Mouse (Mus musculus) T-helper 17 cell (primary cell): ENCODE measurements around the gene Ubac2.

ENCODE experiments used
- in situ Hi-C, 2 experiments: fragments of 300-600 bp; cut with MboI, MseI; formaldehyde crosslinking; loops; 1 replicate in 1 of 2; 2 replicates in 1 of 2; pipeline ENCODE4 v1.15.1; 2025; ENCODE audit warnings: high pct_unique_total_duplicates in 2 of 2

The Ubac2 gene

DNA sequence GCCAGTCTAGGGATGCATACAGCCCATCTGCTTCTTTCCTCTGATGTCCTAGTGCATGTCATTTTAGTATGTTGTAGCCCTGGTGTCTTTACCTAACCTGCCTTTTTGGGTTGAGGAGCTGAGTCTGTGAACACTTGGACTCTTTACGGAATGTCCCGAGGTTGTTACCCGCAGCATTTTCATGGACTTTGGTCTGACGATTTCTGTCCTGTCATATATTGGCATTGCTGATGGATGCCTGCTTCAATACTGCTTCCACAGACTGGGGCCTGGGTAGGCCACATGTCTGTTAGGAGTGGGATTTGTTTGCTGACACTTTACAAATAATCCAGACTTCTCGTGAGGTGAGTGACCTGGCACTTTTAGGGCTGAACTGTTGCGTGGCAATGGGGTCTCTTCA, 15.3 kb downstream of the Ubac2 start:
- in situ Hi-C loops = loop anchor here in 1 of 2 experiments (10.0 kb wide), 1 partner anchor 899 kb away; no protein-coding TSS in a partner anchor

DNA sequence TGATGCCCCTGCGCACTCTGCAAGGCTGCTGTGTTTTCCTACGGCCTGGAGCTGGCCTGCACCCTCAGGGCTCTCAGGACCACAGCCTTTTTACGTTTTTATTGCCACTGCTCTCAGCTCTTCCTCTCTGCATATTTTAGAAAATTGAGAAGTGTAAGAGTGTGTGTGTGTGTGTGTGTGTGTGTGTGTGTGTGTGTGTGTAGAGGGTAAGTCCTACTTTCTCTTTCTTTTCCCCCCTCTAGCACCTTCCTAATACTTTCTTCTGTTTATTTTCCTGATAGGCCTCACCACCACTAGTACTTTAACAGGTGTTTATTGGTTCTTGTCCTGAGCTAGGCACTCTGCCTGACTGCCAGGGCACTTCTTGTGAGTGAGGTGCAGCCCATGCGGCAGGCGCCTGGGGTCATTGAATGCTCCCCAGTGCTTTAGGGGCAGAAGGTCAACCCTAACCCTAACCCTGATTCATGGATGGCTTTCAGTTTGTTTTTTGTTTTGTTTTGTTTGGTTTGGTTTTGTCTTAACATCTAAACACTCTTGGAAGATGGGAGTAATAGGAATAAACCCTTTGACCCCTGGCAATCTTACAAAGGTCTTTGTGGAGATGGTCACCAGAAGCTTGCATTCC, 16.2 kb downstream of the Ubac2 start:
- in situ Hi-C loops = loop anchor here in 1 of 2 experiments (10.0 kb wide), 1 partner anchor 900 kb away; no protein-coding TSS in a partner anchor

DNA sequence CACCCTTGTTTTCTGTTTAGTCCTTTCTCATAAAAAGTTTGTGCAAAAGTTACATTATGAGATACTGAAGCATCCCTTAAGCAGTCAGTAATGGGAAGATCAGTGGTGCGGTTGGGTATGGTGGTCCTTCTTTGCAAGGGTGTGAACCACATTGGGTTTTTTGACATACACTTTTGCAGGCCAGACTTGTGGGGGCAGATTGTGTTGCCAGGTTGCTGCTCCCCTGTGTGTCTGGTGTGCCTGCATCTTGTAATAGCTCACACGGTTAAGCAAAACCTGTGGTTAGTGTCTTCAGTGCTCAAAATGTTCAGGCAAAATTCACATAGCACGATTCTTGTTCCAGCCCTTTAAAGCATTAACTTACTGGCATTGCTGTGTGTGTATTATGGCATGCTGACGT, 16.9 kb downstream of the Ubac2 start:
- in situ Hi-C loops = loop anchor here in 1 of 2 experiments (10.0 kb wide), 1 partner anchor 901 kb away; no protein-coding TSS in a partner anchor

DNA sequence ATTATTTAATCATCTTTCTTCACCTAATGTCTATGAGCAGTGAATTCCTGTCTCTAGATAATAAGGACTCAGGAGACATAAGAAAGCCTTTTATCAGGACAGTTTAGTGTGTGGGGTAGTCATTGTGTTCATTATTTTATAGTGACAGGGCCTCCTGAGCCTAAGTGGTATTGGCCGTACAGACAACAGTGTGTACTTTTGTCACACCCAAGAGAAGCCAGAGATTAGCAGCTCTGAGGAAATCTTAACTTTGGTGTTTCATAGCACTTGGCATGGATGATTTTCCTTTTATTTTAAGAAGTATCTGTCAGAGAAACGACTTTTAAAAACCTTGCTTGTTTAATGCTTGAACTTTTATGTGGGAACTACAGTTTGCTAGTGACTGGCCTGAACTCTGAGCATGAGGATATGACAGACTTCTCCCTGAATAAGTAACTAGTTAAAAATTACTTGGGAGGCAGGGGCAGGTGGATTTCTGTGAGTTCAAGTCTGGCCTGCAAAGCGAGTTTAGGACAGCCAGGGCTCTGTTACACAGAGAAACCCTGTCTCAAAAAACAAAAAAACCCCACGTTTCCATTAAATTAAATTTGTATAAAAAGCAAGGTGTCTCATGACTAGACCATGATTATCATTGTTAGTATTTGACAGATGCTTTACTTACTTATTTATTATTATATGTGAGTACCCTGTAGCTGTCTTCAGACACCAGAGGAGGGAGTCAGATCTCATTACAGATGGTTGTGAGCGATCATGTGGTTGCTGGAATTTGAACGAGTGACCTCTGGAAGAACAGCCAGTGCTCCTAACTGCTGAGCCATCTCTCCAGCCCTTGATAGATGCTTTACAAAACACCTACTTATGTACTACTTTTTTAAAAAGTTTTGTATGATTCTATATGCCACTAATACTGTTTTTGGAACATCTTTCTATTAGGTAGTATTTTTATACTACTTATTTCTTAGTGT, 18.0 kb downstream of the Ubac2 start:
- in situ Hi-C loops = loop anchor here in 1 of 2 experiments (10.0 kb wide), 1 partner anchor 902 kb away; no protein-coding TSS in a partner anchor

- in situ Hi-C loops = loop anchor here in 1 of 2 experiments (10.0 kb wide), 1 partner anchor 903 kb away; no protein-coding TSS in a partner anchor
These were observed 19.4 kb downstream of the Ubac2 start for GRCm38 (mm10) chr14:121897773-121898172.

DNA sequence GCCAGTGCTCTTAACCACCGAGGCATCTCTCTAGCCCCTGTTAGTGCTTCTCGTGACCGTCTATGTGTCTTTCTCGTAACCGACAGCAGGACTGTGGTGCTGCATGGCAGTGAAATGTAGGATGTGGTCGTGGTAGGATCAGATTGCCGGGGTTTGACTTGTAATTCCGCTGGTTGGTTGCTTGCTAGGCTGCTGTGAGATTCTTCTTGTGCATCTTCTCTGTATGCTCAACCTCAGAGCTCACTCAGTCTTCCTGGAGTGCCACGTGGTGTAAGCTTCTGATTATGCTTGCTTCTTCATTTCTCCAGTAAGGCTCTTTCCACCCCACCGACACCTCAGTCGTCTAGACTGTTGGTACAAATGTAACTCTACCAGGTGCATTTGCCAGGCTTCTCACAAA, 20.1 kb downstream of the Ubac2 start:
- in situ Hi-C loops = loop anchor here in 1 of 2 experiments (10.0 kb wide), 1 partner anchor 904 kb away; no protein-coding TSS in a partner anchor

- in situ Hi-C loops = loop anchor here in 1 of 2 experiments (10.0 kb wide), 1 partner anchor 904 kb away; no protein-coding TSS in a partner anchor
These were observed 20.7 kb downstream of the Ubac2 start for GRCm38 (mm10) chr14:121899071-121899470.

GRCm38 (mm10) chr14:121901511-121901910, 23.1 kb downstream of the Ubac2 start:
- in situ Hi-C loops = no loop called here

DNA sequence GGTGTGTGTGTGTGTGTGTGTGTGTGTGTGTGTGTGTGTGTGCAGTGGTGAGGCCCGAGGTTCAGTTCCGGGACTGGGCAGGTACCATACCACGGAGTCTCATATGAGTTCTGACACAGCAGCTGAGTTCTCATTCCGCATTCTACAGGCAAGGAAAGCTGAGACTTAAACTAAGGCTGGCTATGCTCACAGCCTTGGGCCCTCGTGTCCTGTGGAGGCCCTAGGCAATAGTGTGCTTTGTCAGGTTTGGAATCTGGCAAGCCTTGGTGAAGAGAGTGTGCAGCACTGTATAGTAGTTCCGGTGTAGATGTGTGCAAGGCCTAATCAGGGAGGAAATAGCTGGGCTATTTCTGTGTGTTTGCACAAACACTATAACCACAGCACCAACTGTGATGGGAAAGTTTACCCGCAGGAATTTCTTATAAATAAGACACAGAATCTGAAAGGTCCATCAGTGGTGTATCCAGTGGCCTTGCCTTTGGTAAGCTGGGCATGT, 25.0 kb downstream of the Ubac2 start:
- in situ Hi-C loops = no loop called here

- in situ Hi-C loops = no loop called here
These were observed 26.3 kb downstream of the Ubac2 start for GRCm38 (mm10) chr14:121904754-121905153.

DNA sequence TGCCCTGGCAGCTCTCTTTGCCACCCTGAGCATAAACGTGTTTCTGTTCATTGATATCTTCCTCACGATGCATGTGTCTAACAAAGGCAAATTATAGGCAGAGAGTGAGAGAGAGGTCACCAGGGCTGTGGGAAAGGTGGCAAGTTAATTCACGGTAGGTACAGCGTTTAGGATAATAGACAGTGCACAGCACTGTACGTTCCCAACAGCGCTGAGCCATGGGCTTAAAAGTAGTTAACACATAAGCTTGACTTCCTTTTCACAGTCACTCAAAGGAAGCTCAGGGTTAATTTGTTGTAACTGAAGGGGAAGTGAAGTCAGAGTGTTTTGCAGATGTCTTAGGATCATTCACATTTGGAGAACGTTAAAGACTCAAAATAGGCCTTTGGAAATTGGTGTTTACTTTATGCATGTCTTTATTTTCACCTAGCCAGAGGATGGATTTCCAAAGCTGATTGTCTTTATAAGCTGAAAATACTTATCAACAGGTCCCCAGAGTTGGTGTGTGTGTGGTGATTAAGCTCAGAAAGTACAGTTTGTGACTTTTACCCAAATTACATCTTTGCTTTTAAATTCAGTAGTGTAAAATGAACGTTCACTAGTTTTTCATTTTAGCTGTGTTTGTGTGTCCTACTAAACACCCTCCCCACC, 28.0 kb downstream of the Ubac2 start:
- in situ Hi-C loops = no loop called here

DNA sequence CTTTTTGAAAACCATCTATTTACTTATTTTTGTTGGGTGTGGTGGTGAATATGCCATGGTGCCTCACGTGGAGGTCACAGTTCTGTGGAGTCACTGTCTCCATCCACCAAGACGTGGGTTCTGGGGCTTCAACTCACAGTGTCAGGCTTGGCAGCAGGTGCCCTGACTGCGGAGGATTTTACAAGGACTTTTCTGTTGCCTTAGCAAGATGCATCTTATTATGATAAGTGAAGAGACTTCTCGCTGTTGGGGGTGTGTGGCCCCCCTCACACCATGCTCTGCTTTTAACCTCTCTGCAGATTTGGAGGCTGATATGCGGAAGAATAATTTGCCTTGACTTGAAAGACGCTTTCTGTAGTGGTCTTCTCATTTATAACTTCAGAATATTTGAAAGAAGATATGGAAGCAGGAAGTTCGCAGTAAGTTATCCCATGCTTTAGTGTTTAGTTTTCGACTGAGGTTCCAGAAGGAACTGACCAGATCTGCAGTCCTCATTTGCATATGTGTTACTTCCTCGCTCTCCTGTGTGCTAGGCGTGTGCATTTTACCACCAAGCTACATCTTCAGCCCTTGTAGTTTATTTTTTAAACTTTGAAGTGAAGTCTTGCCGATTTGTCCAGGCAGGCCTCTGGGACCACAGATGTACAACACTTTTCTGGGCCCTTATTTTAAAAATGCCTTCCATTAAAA, 28.7 kb downstream of the Ubac2 start:
- in situ Hi-C loops = no loop called here

DNA sequence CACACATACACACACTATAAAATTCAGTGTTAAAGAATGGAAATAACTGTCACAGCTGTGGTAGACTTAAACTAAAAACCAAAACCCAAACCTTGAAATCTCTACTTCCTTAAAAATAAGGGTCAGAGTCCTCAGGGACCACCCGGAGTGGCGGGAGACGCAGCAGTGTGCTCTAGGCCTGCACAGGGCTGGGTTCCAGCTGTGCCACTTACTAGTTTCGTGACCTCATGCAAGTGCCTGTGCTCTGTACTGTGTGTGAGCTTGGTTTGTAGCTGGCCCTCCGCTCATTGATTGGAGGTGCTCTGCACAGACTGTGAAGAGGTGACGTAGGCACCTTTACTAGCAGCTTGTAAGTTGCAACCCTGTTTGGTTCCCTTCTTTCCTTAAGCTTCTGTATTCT, 31.4 kb downstream of the Ubac2 start:
- in situ Hi-C loops = loop anchor here (5.0 to 10.0 kb wide), 2 partner anchors 38 to 1075 kb away; no protein-coding TSS in a partner anchor

DNA sequence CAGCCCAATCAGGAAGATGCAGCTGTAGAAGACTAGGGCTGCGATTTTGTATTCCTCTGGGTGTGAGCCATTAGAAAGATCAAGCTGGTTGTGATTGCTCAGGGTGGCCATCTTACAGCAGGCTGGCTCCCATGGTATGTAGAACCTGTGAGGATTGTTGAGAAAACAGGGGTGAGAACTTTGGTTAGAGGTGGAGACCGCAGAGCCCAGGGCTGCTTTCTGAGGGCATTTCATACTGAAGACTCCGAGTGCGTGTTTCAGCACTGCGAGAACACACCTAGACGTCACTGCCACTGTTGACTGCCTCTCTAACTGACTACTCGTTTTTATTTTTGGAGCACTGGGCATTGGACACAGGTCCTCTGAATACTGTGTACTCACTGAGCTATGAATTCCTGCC, 34.1 kb downstream of the Ubac2 start:
- in situ Hi-C loops = loop anchor here (5.0 to 10.0 kb wide), 2 partner anchors 40 to 1078 kb away; no protein-coding TSS in a partner anchor

GRCm38 (mm10) chr14:121915143-121915542, 36.7 kb downstream of the Ubac2 start:
- in situ Hi-C loops = loop anchor here in 1 of 2 experiments (10.0 kb wide), 1 partner anchor 1080 kb away; no protein-coding TSS in a partner anchor

DNA sequence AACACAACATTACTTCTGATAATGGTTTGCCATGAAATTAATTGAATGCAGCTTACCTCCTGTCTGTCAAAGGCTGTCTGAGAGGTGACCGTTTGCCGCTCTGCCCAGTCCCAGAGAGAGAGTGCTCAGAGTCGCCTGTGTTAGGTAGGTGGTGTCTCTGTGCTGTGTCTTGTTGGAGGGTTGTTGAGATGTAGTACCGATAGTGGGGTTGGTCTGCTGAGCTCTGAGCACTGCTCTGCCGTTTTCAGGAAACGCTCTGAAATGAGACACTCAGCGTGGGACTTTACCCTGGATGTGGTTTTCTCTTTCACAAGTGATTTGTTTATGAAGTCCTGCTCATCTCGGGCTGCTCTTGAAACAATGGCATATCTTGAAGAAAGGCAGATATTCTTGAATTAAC, 37.2 kb downstream of the Ubac2 start, which contains the start of gene Gpr18:
Gpr18 (minus strand) TSS at position 161 of the 400 bp plus-strand sequence.
- in situ Hi-C loops = loop anchor here in 1 of 2 experiments (10.0 kb wide), 1 partner anchor 1081 kb away; no protein-coding TSS in a partner anchor

- in situ Hi-C loops = loop anchor here in 1 of 2 experiments (10.0 kb wide), 1 partner anchor 1082 kb away; no protein-coding TSS in a partner anchor
These were observed 38.1 kb downstream of the Ubac2 start for GRCm38 (mm10) chr14:121916311-121917094.

DNA sequence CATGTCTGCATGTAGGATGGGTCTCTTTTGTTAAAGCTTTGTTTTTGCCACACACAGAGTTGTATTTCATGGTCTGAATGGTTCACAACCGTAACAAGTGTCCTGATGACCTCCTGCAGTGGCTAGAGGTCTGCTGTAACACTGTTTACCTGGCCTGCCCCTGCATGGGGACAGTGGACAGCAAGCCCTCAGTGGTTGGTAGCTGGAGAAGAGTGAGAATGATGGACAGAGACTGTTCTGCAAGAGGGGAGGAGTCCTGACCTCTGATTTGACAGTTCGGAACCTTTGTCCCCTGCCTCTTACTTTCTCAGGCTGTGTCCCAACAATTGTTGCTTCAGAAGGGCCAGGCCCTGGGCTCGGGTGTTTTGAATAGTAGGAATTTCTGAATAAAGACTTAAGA, 39.8 kb downstream of the Ubac2 start:
- in situ Hi-C loops = loop anchor here in 1 of 2 experiments (10.0 kb wide), 1 partner anchor 1083 kb away; no protein-coding TSS in a partner anchor

- in situ Hi-C loops = loop anchor here in 1 of 2 experiments (5.0 to 10.0 kb wide), 2 partner anchors 52 to 1085 kb away; no protein-coding TSS in a partner anchor
These were observed 41.3 kb downstream of the Ubac2 start for GRCm38 (mm10) chr14:121919752-121920151.
